Mouse (Mus musculus) fat pad, adult 2 months (tissue): ENCODE data around the gene Pth2.

Source experiments
- DNase-seq: peaks from one replicate; pipeline ENCODE4 v3.0.0-alpha.2; 2011; ENCODE audit warnings: low read depth, low spot score; ENCODE audit errors: extremely low read depth

Gene Pth2

GRCm38 (mm10) chr7:45180896-45181477 is at the start of gene Pth2:
Gene Pth2, plus strand, starts transcription at chr7:45180995.
- DNase-seq = no peak

DNA sequence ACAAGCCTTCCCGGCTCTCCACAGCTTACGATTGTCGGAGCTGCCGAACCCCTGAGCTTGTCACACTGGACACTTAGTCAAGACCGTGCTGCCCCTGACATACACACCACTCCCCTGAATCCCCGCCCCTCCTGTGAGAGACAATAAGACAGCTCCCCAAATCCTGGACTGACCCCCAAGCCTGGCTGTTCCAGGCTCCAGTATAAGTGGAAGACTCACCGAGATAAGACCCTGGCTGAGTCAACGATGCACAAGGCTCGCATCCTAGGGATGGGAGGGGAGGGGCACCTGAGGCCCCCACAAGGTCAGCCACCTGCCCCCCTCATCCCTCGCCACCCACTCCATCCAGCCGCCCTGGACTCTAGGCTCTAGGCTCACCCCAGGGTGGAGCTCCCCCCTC is 48.9 kb upstream of the Pth2 start:
- DNase-seq = no peak

DNA sequence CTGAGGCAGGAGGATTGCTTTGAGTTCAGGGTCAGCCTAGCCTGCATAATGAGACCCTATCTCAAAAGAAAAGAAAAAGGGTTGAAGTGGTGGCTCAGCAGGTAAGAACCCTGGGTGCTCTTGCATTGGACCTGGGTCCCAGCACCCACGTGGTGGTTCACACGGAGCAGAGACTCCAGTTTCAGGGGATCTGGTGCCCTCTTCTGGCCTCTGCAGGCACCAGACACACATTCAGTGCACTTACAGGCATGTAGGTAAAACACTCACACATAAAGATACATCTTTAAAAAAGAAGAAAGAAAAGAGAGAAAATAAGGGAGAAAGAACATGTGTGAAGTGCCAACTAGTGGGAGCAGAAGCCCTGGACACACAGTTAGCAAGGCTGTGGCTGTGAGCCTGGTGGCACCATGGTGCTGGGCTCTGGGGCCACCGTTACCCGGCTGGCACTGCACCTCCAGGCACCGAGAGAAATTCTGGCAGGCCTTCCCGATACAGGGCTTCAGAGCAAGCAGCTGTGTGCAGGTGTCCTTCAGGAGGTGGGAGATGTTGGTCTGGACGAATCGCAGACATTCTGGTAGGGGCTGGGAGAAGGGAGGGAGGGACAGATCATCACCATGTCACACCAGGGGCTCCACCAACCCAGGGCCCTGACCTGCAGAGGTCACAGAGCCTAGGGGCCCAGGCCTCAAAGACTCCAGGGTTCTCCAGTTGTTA is 47.2 kb upstream of the Pth2 start:
- no peak for DNase-seq

GRCm38 (mm10) chr7:45134544-45135026 is 46.2 kb upstream of the Pth2 start:
- no peak for DNase-seq

DNA sequence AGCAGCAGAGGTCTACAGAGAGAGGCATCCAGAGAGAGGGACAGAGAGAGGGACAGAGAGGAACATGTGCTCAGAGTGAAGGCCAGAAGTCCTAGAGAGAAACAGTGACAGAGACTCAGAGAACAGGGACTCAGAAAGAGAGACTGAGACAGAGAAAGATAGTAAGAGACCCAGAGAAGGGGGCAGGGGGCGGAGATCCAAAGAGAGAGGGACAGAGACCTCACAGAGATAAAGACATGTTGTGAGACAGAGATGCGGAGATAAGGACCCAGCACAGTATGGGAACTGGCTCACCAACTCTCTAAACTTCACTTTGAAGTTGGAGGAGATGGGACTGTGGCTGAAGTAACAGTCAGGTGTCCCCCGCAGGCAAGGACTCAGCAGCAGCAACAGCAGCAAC is 45.4 kb upstream of the Pth2 start:
- no peak for DNase-seq

GRCm38 (mm10) chr7:45135993-45136567 is 44.7 kb upstream of the Pth2 start, which contains the start of the genes Gm45713 and Flt3l:
Gene Gm45713, minus strand, starts transcription at chr7:45136231.
Gene Flt3l, minus strand, starts transcription at chr7:45136432.
- no peak for DNase-seq

DNA sequence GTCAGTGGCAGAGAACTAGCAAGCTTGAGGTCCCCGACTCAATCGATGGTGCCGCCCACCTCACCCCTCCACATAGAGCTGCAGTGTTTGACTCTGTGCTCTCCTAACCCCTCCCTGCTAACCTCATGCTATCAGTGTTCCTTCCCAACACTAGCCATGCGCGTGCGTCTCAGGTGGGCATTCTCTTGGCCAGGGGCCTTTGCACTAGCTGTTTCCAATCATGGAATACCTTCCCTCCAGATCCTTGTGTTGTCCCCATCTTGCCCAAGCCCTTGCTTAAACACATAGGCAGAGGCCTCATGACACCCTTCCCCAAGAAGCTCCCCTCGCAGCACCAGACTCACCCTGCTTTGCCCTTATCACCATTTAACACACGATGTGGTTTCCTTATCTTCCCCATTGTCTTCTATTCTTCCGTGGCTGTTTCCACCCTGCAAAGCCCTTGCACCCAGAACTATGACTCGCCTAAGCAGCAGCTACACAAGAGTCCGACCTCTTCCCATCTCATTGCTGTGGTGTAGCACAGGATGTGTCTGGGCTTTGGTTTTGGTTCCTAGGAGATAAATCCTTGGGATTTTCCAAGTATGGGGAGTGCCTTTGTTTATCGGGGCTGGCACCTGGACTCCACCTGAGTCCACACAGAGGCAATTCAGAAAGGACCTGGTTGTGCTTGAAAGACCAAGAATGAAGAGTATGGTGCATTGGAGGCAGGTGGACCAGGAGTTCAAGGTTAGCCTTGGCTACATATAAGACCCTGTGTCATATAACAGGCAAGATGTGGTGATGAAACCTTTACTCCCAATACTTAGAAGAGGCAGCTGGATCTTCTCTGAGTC is 43.4 kb upstream of the Pth2 start:
- DNase-seq = no peak

- no peak for DNase-seq
Measured at GRCm38 (mm10) chr7:45138403-45138802, 42.4 kb upstream of the Pth2 start.

- DNase-seq = peak; percentile 72
Measured at GRCm38 (mm10) chr7:45139904-45140723, 40.7 kb upstream of the Pth2 start.

GRCm38 (mm10) chr7:45141319-45141718 is 39.5 kb upstream of the Pth2 start:
- DNase-seq = no peak

- no peak for DNase-seq
Measured at GRCm38 (mm10) chr7:45141914-45142313, 38.9 kb upstream of the Pth2 start.

GRCm38 (mm10) chr7:45144368-45145174 is 36.2 kb upstream of the Pth2 start:
- DNase-seq = no peak

DNA sequence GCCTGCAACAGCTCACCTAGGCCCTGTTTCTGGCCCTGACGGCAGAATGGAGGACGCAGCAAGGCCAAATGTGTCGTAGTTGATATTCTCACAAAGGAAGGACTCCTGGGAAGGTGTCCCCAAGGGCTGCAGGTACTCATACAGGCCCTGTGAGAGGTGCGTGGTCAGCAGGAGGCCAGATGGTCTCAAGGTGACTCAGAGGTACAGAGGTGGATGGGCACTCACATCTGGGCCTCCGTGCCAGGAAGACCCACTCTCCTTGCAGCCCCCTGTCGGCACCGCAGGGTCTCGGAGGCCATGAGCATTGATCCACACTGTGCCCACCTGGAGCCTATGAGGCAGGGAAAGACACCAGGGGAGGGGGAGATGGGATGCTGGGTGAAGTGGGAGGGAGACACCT is 35.3 kb upstream of the Pth2 start:
- DNase-seq = no peak

DNA sequence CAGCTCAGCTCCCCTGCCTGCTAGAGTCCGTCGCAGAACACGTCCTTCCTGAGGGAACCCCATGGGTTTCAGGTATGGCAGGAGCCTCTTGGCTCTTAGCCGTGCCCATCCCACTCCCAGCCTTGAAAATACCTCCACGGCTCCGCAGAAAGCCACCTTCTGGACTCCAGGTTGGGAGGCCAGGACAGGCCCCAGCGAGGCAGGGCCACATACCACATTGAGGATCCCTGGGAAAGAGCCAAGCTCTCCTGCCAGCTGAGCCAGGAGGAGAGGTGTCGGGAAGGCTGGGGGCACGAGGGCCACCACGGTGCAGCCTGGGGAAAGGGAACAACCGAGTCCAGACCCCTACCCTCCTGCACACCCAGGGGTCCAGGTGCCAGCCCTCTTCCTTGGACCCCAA is 33.5 kb upstream of the Pth2 start:
- DNase-seq = no peak

DNA sequence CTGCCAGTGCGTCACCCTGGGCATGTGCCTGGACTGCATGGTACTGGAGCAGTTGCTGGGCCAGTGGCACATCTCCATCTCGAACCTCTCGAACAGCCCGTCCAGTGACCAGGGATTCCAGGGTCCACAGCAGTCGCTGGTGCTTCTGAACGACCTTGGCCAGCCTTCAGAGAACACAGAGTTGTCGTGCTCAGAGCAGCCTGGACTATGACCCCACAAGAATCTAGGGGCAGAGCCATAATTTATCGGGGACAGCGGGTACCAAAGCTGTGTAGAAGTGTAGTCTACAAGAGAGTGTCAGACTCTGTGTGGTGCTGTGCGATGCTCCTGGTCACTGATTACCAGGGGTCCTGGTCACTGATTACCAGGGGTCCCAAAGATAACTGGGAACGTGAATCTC is 32.9 kb upstream of the Pth2 start:
- DNase-seq = no peak

- DNase-seq = no peak
Measured at GRCm38 (mm10) chr7:45148534-45149098, 32.2 kb upstream of the Pth2 start.

- no peak for DNase-seq
Measured at GRCm38 (mm10) chr7:45149545-45149944, 31.2 kb upstream of the Pth2 start.

DNA sequence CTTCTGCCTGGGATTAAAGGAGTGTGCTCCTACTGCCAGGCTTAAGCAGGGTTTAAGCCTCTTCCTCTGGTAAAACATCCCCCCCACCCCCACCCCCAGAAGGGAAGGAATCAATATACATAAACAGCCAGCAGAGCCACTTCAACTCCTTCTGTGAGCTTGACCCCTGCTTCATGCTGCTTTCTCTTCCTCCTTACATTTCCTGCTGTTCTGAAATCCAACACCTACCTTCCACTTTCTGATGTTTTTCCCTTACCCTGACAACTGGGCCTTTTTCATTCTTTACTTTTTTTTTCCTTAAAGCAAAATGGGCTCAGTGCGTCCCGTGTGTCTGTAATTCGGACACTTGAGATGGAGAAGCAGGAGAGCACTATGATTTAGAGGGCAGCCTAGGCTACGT is 30.5 kb upstream of the Pth2 start:
- no peak for DNase-seq

- no peak for DNase-seq
Measured at GRCm38 (mm10) chr7:45151303-45151702, 29.5 kb upstream of the Pth2 start.
